Mouse (Mus musculus) midbrain, embryonic 14.5 days (tissue): ENCODE data around the gene Gmeb1. TPM values are rescaled to one million over a fixed set of nuclear protein-coding genes. Genes with fewer than 3 reads are reported as not detected.

Source experiments
- ATAC-seq: fragments of 200-750 bp; cut with Nextera tagmentation; 2 replicates; pipeline ENCODE4 v1.8.0; 2017; ENCODE audit warnings: moderate number of reproducible peaks, moderate library complexity; ENCODE audit not compliant: low FRiP score, low TSS enrichment
- DNase-seq: peaks from one replicate; pipeline ENCODE4 v3.0.0-alpha.2; 2015
- H3K27ac ChIP-seq: fragments of 300-500 bp; sonication (generic); replicated peaks from 2 replicates; pipeline ENCODE4 v1.5.1; 2014; ENCODE audit warnings: mild to moderate bottlenecking, low read depth, low read length, moderate library complexity
- H3K27me3 ChIP-seq: fragments of 300-500 bp; sonication (generic); 2 replicates; pipeline ENCODE4 v1.6.1; 2014; ENCODE audit warnings: low read length, control low read depth, mixed read lengths; ENCODE audit not compliant: control insufficient read depth, insufficient read depth
- H3K36me3 ChIP-seq: fragments of 300-500 bp; sonication (generic); 2 replicates; pipeline ENCODE4 v1.6.1; 2014; ENCODE audit warnings: low read length, control low read depth; ENCODE audit not compliant: control insufficient read depth, insufficient read depth
- H3K4me1 ChIP-seq: fragments of 300-500 bp; sonication (generic); 2 replicates; pipeline ENCODE4 v1.6.1; 2014; ENCODE audit warnings: mild to moderate bottlenecking, antibody characterized with exemption, low read length, control low read depth; ENCODE audit not compliant: control insufficient read depth, insufficient read depth
- H3K4me2 ChIP-seq: fragments of 300-500 bp; sonication (generic); 2 replicates; pipeline ENCODE4 v1.6.1; 2014; ENCODE audit warnings: mild to moderate bottlenecking, low read length, moderate library complexity
- H3K4me3 ChIP-seq: fragments of 300-500 bp; sonication (generic); replicated peaks from 2 replicates; pipeline ENCODE4 v1.5.1; 2014; ENCODE audit warnings: low read depth, low read length
- H3K9ac ChIP-seq: fragments of 300-500 bp; sonication (generic); replicated peaks from 2 replicates; pipeline ENCODE4 v1.6.1; 2014; ENCODE audit warnings: mild to moderate bottlenecking, low read length, moderate library complexity
- H3K9me3 ChIP-seq: fragments of 300-500 bp; sonication (generic); 2 replicates; pipeline ENCODE4 v1.6.1; 2016; ENCODE audit warnings: low read length, control low read depth, mixed read lengths; ENCODE audit not compliant: control insufficient read depth
- WGBS: fragments of 180-500 bp; shearing (Covaris S2); extraction: QIAGEN DNeasy Blood & Tissue Kit; methylation state at CpG from one replicate; pipeline ENCODE4 v1.1.7; 2014; 5-methylcytosine and 5-hydroxymethylcytosine counted together
- polyA plus RNA-seq: library from polyadenylated mRNA; unstranded; fragments of >200 nt; fragmentation: Nextera tagmentation; extraction: Ambion mirVana; gene quantifications from 2 replicates; pipeline ENCODE4 v1.2.1, GENCODE M21; 2014

The Gmeb1 gene
- polyA plus RNA-seq, 1 experiment from 2014 or later: 46.5 TPM

GRCm38 (mm10) chr4:132301965-132302938 lies 40.9 kb upstream of the Gmeb1 start:
- Histone ChIP-seq H3K27me3 (no peaks in the 10 kb centered on the region), H3K27ac (no peak overlapping the region; the same call in 1 of the 2 replicates), H3K4me2 (peak overlapping the region; percentile 61), H3K4me3 (peak overlapping the region; percentile 36; the same call in 1 of the 2 replicates), H3K4me1 (0 out of 2 replicates have a peak, but pooled peaks cover 3% of the 10 kb centered on the region), H3K9me3 (no peaks in the 10 kb centered on the region), H3K9ac (no peak overlapping the region), H3K36me3 (no peaks in the 10 kb centered on the region)
- 66% methylated on average over 16 of the region's 16 CpGs for WGBS
- DNase-seq (no peak), ATAC-seq (no peak)

- no peaks in the 10 kb centered on the region for H3K9me3 ChIP-seq
- no peak overlapping the region for H3K27ac ChIP-seq
- no peaks in the 10 kb centered on the region for H3K36me3 ChIP-seq
- ATAC-seq (no peak), DNase-seq (no peak)
- 92% methylated on average over 6 of the region's 6 CpGs for WGBS
- no peak overlapping the region for H3K9ac ChIP-seq
- no peak overlapping the region for H3K4me2 ChIP-seq
- no peaks in the 10 kb centered on the region for H3K27me3 ChIP-seq
- 0 out of 2 replicates have a peak, but pooled peaks cover 3% of the 10 kb centered on the region for H3K4me1 ChIP-seq
- H3K4me3 ChIP-seq: no peak overlapping the region
Observed at GRCm38 (mm10) chr4:132301486-132301885, 40.1 kb upstream of the Gmeb1 start.

- 89% methylated on average over 1 of the region's 1 CpGs for WGBS
- H3K4me1 ChIP-seq: 0 out of 2 replicates have a peak, but pooled peaks cover 3% of the 10 kb centered on the region
- H3K27ac ChIP-seq: no peak overlapping the region
- H3K9ac ChIP-seq: no peak overlapping the region
- ATAC-seq (no peak), DNase-seq (no peak)
- H3K4me3 ChIP-seq: no peak overlapping the region
- no peak overlapping the region for H3K4me2 ChIP-seq
- no peaks in the 10 kb centered on the region for H3K9me3 ChIP-seq
- H3K36me3 ChIP-seq: no peaks in the 10 kb centered on the region
- H3K27me3 ChIP-seq: no peaks in the 10 kb centered on the region
Observed at GRCm38 (mm10) chr4:132299849-132300248, 38.4 kb upstream of the Gmeb1 start.

GRCm38 (mm10) chr4:132295696-132296390 lies 34.4 kb upstream of the Gmeb1 start:
- ATAC-seq: no peak
- Histone ChIP-seq H3K36me3 (peaks cover 34% of the 10 kb centered on the region), H3K4me1 (no peaks in the 10 kb centered on the region), H3K9me3 (no peaks in the 10 kb centered on the region), H3K27ac (no peak overlapping the region), H3K9ac (no peak overlapping the region), H3K27me3 (no peaks in the 10 kb centered on the region), H3K4me2 (no peak overlapping the region), H3K4me3 (no peak overlapping the region)
- no peak for DNase-seq
- WGBS: 48% methylated on average over 8 of the region's 8 CpGs

- Histone ChIP-seq H3K4me3 (no peak overlapping the region), H3K36me3 (peaks cover 45% of the 10 kb centered on the region), H3K27ac (no peak overlapping the region), H3K4me1 (no peaks in the 10 kb centered on the region), H3K9me3 (no peaks in the 10 kb centered on the region), H3K9ac (no peak overlapping the region), H3K4me2 (no peak overlapping the region), H3K27me3 (no peaks in the 10 kb centered on the region)
- no peak for DNase-seq
- no peak for ATAC-seq
- 83% methylated on average over 7 of the region's 7 CpGs for WGBS
Observed at GRCm38 (mm10) chr4:132293682-132294240, 32.4 kb upstream of the Gmeb1 start.

- Histone ChIP-seq H3K4me2 (no peak overlapping the region), H3K27me3 (no peaks in the 10 kb centered on the region), H3K9me3 (no peaks in the 10 kb centered on the region), H3K9ac (no peak overlapping the region), H3K4me3 (no peak overlapping the region), H3K27ac (no peak overlapping the region), H3K36me3 (peaks cover 45% of the 10 kb centered on the region), H3K4me1 (no peaks in the 10 kb centered on the region)
- no peak for ATAC-seq
- WGBS: 42% methylated on average over 4 of the region's 4 CpGs
- peak; percentile 64 for DNase-seq
Observed at GRCm38 (mm10) chr4:132292988-132293387, 31.6 kb upstream of the Gmeb1 start.

- peaks cover 49% of the 10 kb centered on the region for H3K36me3 ChIP-seq
- no peaks in the 10 kb centered on the region for H3K4me1 ChIP-seq
- H3K27me3 ChIP-seq: no peaks in the 10 kb centered on the region
- 87% methylated on average over 12 of the region's 12 CpGs for WGBS
- DNase-seq (no peak), ATAC-seq (no peak)
- no peak overlapping the region for H3K4me2 ChIP-seq
- no peak overlapping the region for H3K9ac ChIP-seq
- no peak overlapping the region for H3K4me3 ChIP-seq
- H3K9me3 ChIP-seq: no peaks in the 10 kb centered on the region
- H3K27ac ChIP-seq: no peak overlapping the region
Observed at GRCm38 (mm10) chr4:132291624-132292335, 30.4 kb upstream of the Gmeb1 start.

- Histone ChIP-seq H3K9ac (no peak overlapping the region), H3K4me1 (no peaks in the 10 kb centered on the region), H3K27me3 (no peaks in the 10 kb centered on the region), H3K36me3 (peaks cover 55% of the 10 kb centered on the region), H3K4me2 (no peak overlapping the region), H3K9me3 (no peaks in the 10 kb centered on the region), H3K27ac (no peak overlapping the region), H3K4me3 (no peak overlapping the region)
- DNase-seq (no peak), ATAC-seq (no peak)
- WGBS: 85% methylated on average over 4 of the region's 4 CpGs
Observed at GRCm38 (mm10) chr4:132291056-132291455, 29.7 kb upstream of the Gmeb1 start.
